Mouse (Mus musculus) lung, postnatal 0 days (tissue): ENCODE data around the gene Sorcs1. TPM values are rescaled to one million over a fixed set of nuclear protein-coding genes. Genes with fewer than 3 reads are reported as not detected.

ENCODE experiments used
- ATAC-seq: fragments of 200-750 bp; cut with Nextera tagmentation; 2 replicates; pipeline ENCODE4 v1.8.0; 2017; ENCODE audit warnings: moderate library complexity
- DNase-seq: peaks from one replicate; pipeline ENCODE4 v3.0.0-alpha.2; 2016; ENCODE audit warnings: low spot score
- H3K27ac ChIP-seq: fragments of 300-500 bp; sonication (generic); 2 replicates; pipeline ENCODE4 v1.5.1; 2014; ENCODE audit warnings: antibody characterized with exemption, mild to moderate bottlenecking, low read length, mixed read lengths
- H3K27me3 ChIP-seq: fragments of 300-500 bp; sonication (generic); replicated peaks from 2 replicates; pipeline ENCODE4 v1.6.1; 2014; ENCODE audit warnings: low read length, mixed read lengths; ENCODE audit not compliant: insufficient read depth
- H3K36me3 ChIP-seq: fragments of 300-500 bp; sonication (generic); 2 replicates; pipeline ENCODE4 v1.6.1; 2014; ENCODE audit warnings: low read length, mixed read lengths; ENCODE audit not compliant: insufficient read depth
- H3K4me1 ChIP-seq: fragments of 300-500 bp; sonication (generic); 2 replicates; pipeline ENCODE4 v1.6.1; 2014; ENCODE audit warnings: antibody characterized with exemption, low read depth, low read length, mixed read lengths; ENCODE audit not compliant: insufficient read depth
- H3K4me2 ChIP-seq: fragments of 300-500 bp; sonication (generic); replicated peaks from 2 replicates; pipeline ENCODE4 v1.6.1; 2014; ENCODE audit warnings: low read depth, mild to moderate bottlenecking, low read length, moderate library complexity, mixed read lengths
- H3K4me3 ChIP-seq: fragments of 300-500 bp; sonication (generic); 2 replicates; pipeline ENCODE4 v1.5.1; 2014; ENCODE audit warnings: low read depth, low read length
- H3K9ac ChIP-seq: fragments of 300-500 bp; sonication (generic); replicated peaks from 2 replicates; pipeline ENCODE4 v1.6.1; 2014; ENCODE audit warnings: low read depth, mild to moderate bottlenecking
- H3K9me3 ChIP-seq: fragments of 300-500 bp; sonication (generic); 2 replicates; pipeline ENCODE4 v1.6.1; 2016; ENCODE audit warnings: low read length, mixed read lengths
- CTCF ChIP-seq: IDR thresholded peaks from 2 replicates; pipeline ENCODE4 v1.5.1; 2016; ENCODE audit warnings: antibody characterized with exemption, mild to moderate bottlenecking
- EP300 ChIP-seq: IDR thresholded peaks from 2 replicates; pipeline ENCODE4 v1.6.1; 2016; ENCODE audit warnings: antibody characterized with exemption, mild to moderate bottlenecking, control low read depth
- WGBS: fragments of 180-500 bp; shearing (Covaris S2); extraction: QIAGEN DNeasy Blood & Tissue Kit; methylation state at CpG from one replicate; pipeline ENCODE4 v1.1.7; 2014; 5-methylcytosine and 5-hydroxymethylcytosine counted together
- polyA plus RNA-seq: library from polyadenylated mRNA; unstranded; fragments of >200 nt; fragmentation: Nextera tagmentation; extraction: Ambion mirVana; gene quantifications from 2 replicates; pipeline ENCODE4 v1.2.1, GENCODE M21; 2015

Gene Sorcs1
- polyA plus RNA-seq, 1 experiment from 2014 or later: 0.73 TPM

DNA sequence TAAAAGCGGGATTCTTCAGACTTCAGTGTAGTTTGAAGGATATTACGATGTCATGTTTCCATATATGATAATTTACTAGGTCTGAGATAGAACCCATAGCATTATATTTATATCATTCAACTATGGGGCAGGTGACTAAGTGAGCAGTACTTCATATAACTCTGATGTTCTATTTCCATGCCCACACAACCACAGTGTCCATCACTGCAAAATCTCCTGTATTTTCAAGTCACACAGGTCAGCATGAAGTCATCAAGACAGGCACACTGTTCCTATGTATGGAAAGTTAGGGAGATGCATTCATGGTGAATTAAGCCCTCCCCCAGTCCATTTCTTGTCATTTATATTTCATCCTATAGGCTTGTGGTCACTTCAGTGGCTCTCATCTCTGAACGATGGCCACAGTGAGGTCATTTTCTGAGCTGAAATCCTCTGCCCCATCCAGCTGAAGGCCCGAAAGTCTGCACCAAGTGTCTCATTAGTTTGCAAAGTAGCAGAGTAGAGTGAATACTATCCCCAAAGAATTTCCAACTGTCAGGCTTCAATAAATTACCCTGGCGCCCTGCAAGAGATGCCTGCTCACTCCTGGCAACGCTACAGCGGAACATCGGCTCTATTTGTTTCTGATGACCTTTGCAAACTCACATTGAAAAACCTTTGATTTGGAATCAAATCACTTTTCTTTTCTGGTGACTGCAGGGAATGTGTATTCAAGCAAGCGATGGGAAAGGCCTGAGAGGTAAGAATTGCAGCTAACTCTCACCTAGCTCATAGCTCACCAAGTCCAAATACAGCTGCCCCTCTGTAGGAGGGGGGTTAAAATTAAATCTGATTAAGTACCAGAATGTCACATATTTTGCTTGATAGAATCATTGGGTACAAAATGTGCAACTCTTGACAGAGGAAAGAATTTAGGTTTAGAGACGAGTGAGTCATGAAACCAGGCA, 492.4 kb downstream of the Sorcs1 start:
- Histone ChIP-seq H3K36me3 (no peaks in the 10 kb centered on the region), H3K4me3 (no peak overlapping the region), H3K27me3 (no peaks in the 10 kb centered on the region), H3K4me1 (no peaks in the 10 kb centered on the region), H3K27ac (no peak overlapping the region), H3K9ac (no peak overlapping the region), H3K4me2 (no peak overlapping the region), H3K9me3 (no peaks in the 10 kb centered on the region)
- WGBS: 64% methylated on average over 10 of the region's 10 CpGs
- TF ChIP-seq EP300: no peak
- no peak for TF ChIP-seq CTCF
- no peak for DNase-seq
- ATAC-seq: no peak

DNA sequence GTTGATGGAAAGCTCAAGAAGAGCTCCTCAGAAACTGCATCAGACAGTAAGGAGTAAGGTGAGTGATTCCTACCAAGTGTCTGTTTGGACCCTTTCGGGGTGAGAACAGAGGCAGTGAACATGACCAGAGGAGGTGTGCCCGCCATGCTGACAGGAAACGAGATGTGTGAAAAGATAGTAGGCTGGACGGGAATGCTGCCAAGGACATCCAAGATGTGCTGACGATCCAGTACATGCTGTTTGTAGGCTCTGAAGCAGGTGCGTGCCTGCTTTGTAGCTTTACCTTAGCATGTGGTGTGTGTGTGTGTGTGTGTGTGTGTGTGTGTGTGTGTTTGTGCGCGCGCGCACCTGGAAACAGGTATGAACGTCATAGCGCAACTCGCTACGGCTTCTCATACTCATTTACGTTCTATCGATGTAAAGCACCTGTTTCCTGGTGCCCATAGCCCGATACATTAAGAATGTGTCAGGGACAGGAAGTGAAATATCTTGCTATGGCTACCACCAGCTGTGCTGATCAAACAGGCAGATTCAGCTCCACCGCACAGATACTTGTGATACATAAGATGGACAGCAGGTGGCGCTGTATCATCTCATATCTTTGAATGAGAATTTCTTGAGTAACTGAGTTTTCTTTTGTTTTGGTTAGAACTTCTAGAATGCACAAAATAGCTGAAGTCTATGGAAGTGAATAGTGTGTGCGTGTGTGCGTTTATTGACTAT, 493.4 kb downstream of the Sorcs1 start:
- H3K9ac ChIP-seq: no peak overlapping the region
- H3K9me3 ChIP-seq: no peaks in the 10 kb centered on the region
- H3K27ac ChIP-seq: no peak overlapping the region
- ATAC-seq: no peak
- H3K36me3 ChIP-seq: no peaks in the 10 kb centered on the region
- no peak overlapping the region for H3K4me3 ChIP-seq
- H3K27me3 ChIP-seq: no peaks in the 10 kb centered on the region
- WGBS: 40% methylated on average over 21 of the region's 21 CpGs
- no peaks in the 10 kb centered on the region for H3K4me1 ChIP-seq
- DNase-seq: peak; percentile 47
- TF ChIP-seq CTCF: peak; percentile 76
- no peak for TF ChIP-seq EP300
- no peak overlapping the region for H3K4me2 ChIP-seq

- H3K4me1 ChIP-seq: no peaks in the 10 kb centered on the region
- H3K9ac ChIP-seq: no peak overlapping the region
- no peak overlapping the region for H3K4me3 ChIP-seq
- 57% methylated on average over 4 of the region's 4 CpGs for WGBS
- DNase-seq: no peak
- H3K27ac ChIP-seq: no peak overlapping the region
- TF ChIP-seq EP300: no peak
- no peak for TF ChIP-seq CTCF
- H3K4me2 ChIP-seq: no peak overlapping the region
- no peak for ATAC-seq
- H3K27me3 ChIP-seq: no peaks in the 10 kb centered on the region
- no peaks in the 10 kb centered on the region for H3K9me3 ChIP-seq
- no peaks in the 10 kb centered on the region for H3K36me3 ChIP-seq
Observed at GRCm38 (mm10) chr19:50178851-50179250, 499.6 kb downstream of the Sorcs1 start.

DNA sequence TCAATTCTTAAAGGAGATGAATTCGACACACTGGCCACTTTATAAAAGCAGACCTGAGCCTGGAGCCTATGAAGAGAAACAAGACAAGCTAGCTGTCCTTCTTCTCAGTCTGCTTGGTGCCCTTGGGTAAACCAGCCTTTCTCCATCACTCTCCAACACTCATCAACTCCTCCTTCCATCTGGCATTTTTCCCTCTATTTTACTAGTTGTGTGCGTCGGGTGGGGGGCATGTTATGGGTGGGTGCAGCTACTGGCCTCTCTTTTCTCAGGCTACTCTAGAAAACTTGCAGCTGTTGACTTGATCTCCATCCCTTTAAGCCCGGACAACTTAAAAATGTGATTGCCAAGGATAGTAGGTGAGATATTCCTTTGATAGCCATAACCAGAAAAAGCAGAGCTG, 500.3 kb downstream of the Sorcs1 start:
- TF ChIP-seq CTCF: no peak
- TF ChIP-seq EP300: no peak
- H3K9me3 ChIP-seq: no peaks in the 10 kb centered on the region
- no peaks in the 10 kb centered on the region for H3K36me3 ChIP-seq
- no peak overlapping the region for H3K27ac ChIP-seq
- H3K4me3 ChIP-seq: no peak overlapping the region
- no peak for ATAC-seq
- no peak overlapping the region for H3K9ac ChIP-seq
- H3K4me2 ChIP-seq: no peak overlapping the region
- H3K27me3 ChIP-seq: no peaks in the 10 kb centered on the region
- no peaks in the 10 kb centered on the region for H3K4me1 ChIP-seq
- 48% methylated on average over 4 of the region's 4 CpGs for WGBS
- DNase-seq: no peak

GRCm38 (mm10) chr19:50171849-50172248, 506.6 kb downstream of the Sorcs1 start:
- WGBS: 70% methylated on average over 4 of the region's 4 CpGs
- TF ChIP-seq CTCF (peak; percentile 38), EP300 (no peak)
- Histone ChIP-seq H3K27ac (no peak overlapping the region), H3K4me1 (no peaks in the 10 kb centered on the region), H3K9ac (no peak overlapping the region), H3K4me3 (no peak overlapping the region), H3K36me3 (no peaks in the 10 kb centered on the region), H3K9me3 (no peaks in the 10 kb centered on the region), H3K4me2 (no peak overlapping the region), H3K27me3 (no peaks in the 10 kb centered on the region)
- DNase-seq (no peak), ATAC-seq (no peak)

DNA sequence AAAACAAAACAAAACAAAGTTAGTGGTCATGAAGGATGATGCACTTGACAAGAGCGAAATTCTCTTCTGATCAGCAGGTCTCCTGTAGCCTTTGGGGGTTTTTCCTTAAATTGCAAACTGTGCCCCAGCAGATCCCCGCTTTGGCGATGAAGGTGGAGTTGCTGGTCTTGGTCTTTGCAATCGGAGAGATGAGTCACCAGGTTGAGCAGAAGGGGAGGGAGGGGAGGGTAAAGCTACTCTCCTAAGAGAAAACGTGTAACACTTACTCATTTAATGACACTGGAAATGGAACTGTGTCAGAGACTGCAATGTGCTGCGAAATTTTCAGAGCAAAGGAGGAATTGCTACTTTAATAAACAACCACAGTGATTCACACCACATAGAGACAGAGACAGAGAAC, 527.3 kb downstream of the Sorcs1 start:
- Histone ChIP-seq H3K4me2 (no peak overlapping the region), H3K27ac (no peak overlapping the region), H3K36me3 (no peaks in the 10 kb centered on the region), H3K4me3 (no peak overlapping the region), H3K4me1 (no peaks in the 10 kb centered on the region), H3K27me3 (no peaks in the 10 kb centered on the region), H3K9me3 (no peaks in the 10 kb centered on the region), H3K9ac (no peak overlapping the region)
- WGBS: 61% methylated on average over 6 of the region's 6 CpGs
- DNase-seq (no peak), ATAC-seq (no peak)
- no peak for TF ChIP-seq CTCF
- no peak for TF ChIP-seq EP300
